Mouse (Mus musculus): ENCODE measurements around the gene Mylk4. TPM values are rescaled to one million over a fixed set of nuclear protein-coding genes. Genes with fewer than 3 reads are reported as not detected.

Gene Mylk4
- polyA plus RNA-seq, 1 experiment from 2014 or later: 0.07 TPM

GRCm38 (mm10) chr13:32667386-32667785 is 116.4 kb downstream of the Mylk4 start:
- H3K27ac ChIP-seq (ENCODE audit: low read length): no peak overlapping the region
- no peak overlapping the region for H3K4me3 ChIP-seq (ENCODE audit: low read depth, low read length)
- H3K36me3 ChIP-seq (ENCODE audit: control insufficient read depth, insufficient read depth, low read length): no peaks in the 10 kb centered on the region
- no peaks in the 10 kb centered on the region for H3K4me1 ChIP-seq (ENCODE audit: control insufficient read depth, insufficient read depth, low read length)
- 56% methylated on average over 4 of the region's 4 CpGs for WGBS
- H3K9ac ChIP-seq (replicated peaks; ENCODE audit: low read depth, low read length): no peak overlapping the region
- no peaks in the 10 kb centered on the region for H3K27me3 ChIP-seq (ENCODE audit: control insufficient read depth, insufficient read depth, low read length)
- no peak for ATAC-seq (ENCODE audit: insufficient number of reproducible peaks, insufficient read depth, low FRiP score, low read depth)
- H3K9me3 ChIP-seq (ENCODE audit: control insufficient read depth, low read depth, low read length): no peaks in the 10 kb centered on the region
- no peak overlapping the region for H3K4me2 ChIP-seq (replicated peaks; ENCODE audit: low read depth, low read length)

- Histone ChIP-seq H3K4me3 (ENCODE audit: low read depth, low read length) (no peak overlapping the region), H3K27me3 (ENCODE audit: control insufficient read depth, insufficient read depth, low read length) (no peaks in the 10 kb centered on the region), H3K27ac (ENCODE audit: low read length) (no peak overlapping the region), H3K36me3 (ENCODE audit: control insufficient read depth, insufficient read depth, low read length) (no peaks in the 10 kb centered on the region), H3K9me3 (ENCODE audit: control insufficient read depth, low read depth, low read length) (no peaks in the 10 kb centered on the region), H3K4me2 (replicated peaks; ENCODE audit: low read depth, low read length) (no peak overlapping the region), H3K4me1 (ENCODE audit: control insufficient read depth, insufficient read depth, low read length) (no peaks in the 10 kb centered on the region), H3K9ac (replicated peaks; ENCODE audit: low read depth, low read length) (no peak overlapping the region)
- 71% methylated on average over 3 of the region's 3 CpGs for WGBS
- ATAC-seq (ENCODE audit: insufficient number of reproducible peaks, insufficient read depth, low FRiP score, low read depth): no peak
Measured at GRCm38 (mm10) chr13:32662041-32662440, 121.7 kb downstream of the Mylk4 start.

DNA sequence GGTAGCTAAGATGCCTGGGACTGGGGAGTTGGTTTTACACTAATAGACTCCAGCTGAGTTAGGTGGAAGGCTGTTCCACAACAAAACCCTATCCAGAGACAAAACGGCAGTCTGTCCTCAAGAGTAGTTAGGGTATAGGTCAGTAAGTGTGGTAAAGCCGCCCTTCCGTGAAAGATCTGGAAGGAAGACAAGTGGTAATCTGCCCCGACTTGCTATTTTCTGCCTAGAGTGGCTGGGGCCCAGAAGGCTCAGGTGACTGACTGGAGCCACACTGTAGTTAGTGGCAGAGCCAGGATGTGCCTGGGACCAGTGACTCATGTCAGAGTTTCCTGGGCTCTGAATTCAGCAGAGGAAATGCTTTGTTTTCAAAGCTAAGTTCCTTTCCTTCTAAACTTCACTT is 123.5 kb downstream of the Mylk4 start:
- no peak overlapping the region for H3K4me2 ChIP-seq (replicated peaks; ENCODE audit: low read depth, low read length)
- WGBS: 61% methylated on average over 4 of the region's 4 CpGs

DNA sequence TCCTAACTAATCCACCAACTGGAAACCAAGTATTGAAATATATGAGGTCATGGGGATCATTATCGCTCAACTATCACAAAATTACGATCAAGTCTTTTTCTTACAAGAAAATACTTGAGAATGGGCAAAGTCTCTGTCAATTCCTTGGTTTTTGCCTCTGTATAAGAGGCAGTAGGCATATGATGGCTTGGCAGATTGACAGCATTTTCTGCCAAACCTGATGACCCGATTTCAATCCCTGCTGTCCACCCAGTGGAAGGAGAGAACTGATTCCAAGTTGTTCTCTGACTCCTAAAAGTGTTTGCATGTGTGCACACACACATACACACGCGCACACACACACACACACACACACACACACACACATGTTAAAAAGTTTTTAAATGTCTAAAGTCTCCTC is 124.5 kb downstream of the Mylk4 start:
- no peak for ATAC-seq (ENCODE audit: insufficient number of reproducible peaks, insufficient read depth, low FRiP score, low read depth)
- 90% methylated on average over 5 of the region's 5 CpGs for WGBS
- Histone ChIP-seq H3K4me3 (ENCODE audit: low read depth, low read length) (no peak overlapping the region), H3K4me1 (ENCODE audit: control insufficient read depth, insufficient read depth, low read length) (no peaks in the 10 kb centered on the region), H3K9ac (replicated peaks; ENCODE audit: low read depth, low read length) (no peak overlapping the region), H3K4me2 (replicated peaks; ENCODE audit: low read depth, low read length) (no peak overlapping the region), H3K27me3 (ENCODE audit: control insufficient read depth, insufficient read depth, low read length) (no peaks in the 10 kb centered on the region), H3K27ac (ENCODE audit: low read length) (no peak overlapping the region), H3K9me3 (ENCODE audit: control insufficient read depth, low read depth, low read length) (no peaks in the 10 kb centered on the region), H3K36me3 (ENCODE audit: control insufficient read depth, insufficient read depth, low read length) (no peaks in the 10 kb centered on the region)

More for the DNA sequence above, 123.5 kb downstream of the Mylk4 start:
- no peak for ATAC-seq (ENCODE audit: insufficient number of reproducible peaks, insufficient read depth, low FRiP score, low read depth)
- Histone ChIP-seq H3K27ac (ENCODE audit: low read length) (no peak overlapping the region), H3K9me3 (ENCODE audit: control insufficient read depth, low read depth, low read length) (no peaks in the 10 kb centered on the region), H3K4me3 (ENCODE audit: low read depth, low read length) (no peak overlapping the region), H3K27me3 (ENCODE audit: control insufficient read depth, insufficient read depth, low read length) (no peaks in the 10 kb centered on the region), H3K36me3 (ENCODE audit: control insufficient read depth, insufficient read depth, low read length) (no peaks in the 10 kb centered on the region), H3K4me1 (ENCODE audit: control insufficient read depth, insufficient read depth, low read length) (no peaks in the 10 kb centered on the region), H3K9ac (replicated peaks; ENCODE audit: low read depth, low read length) (no peak overlapping the region)

GRCm38 (mm10) chr13:32657583-32657982 is 126.2 kb downstream of the Mylk4 start:
- no peaks in the 10 kb centered on the region for H3K36me3 ChIP-seq (ENCODE audit: control insufficient read depth, insufficient read depth, low read length)
- no peak overlapping the region for H3K27ac ChIP-seq (ENCODE audit: low read length)
- 88% methylated on average over 2 of the region's 2 CpGs for WGBS
- H3K4me1 ChIP-seq (ENCODE audit: control insufficient read depth, insufficient read depth, low read length): no peaks in the 10 kb centered on the region
- no peak overlapping the region for H3K4me2 ChIP-seq (replicated peaks; ENCODE audit: low read depth, low read length)
- no peaks in the 10 kb centered on the region for H3K9me3 ChIP-seq (ENCODE audit: control insufficient read depth, low read depth, low read length)
- no peak overlapping the region for H3K4me3 ChIP-seq (ENCODE audit: low read depth, low read length)
- ATAC-seq (ENCODE audit: insufficient number of reproducible peaks, insufficient read depth, low FRiP score, low read depth): no peak
- no peaks in the 10 kb centered on the region for H3K27me3 ChIP-seq (ENCODE audit: control insufficient read depth, insufficient read depth, low read length)
- no peak overlapping the region for H3K9ac ChIP-seq (replicated peaks; ENCODE audit: low read depth, low read length)

Other genes starting within 250 kb of the Mylk4 start
- 15.8 and 17.3 TPM in 2 replicates for gene Wrnip1, start 18.1 kb upstream of the Mylk4 start, polyA plus RNA-seq (2014; fragmentation: Nextera tagmentation; extraction: Ambion mirVana)
- not detected in 2 replicates for gene D930007J09Rik, start 18.9 kb upstream of the Mylk4 start, polyA plus RNA-seq (2014; fragmentation: Nextera tagmentation; extraction: Ambion mirVana)
- gene Serpinb1a, start 67.2 kb upstream of the Mylk4 start, polyA plus RNA-seq (2014; fragmentation: Nextera tagmentation; extraction: Ambion mirVana): 21.2 and 31.1 TPM in 2 replicates
- not detected in 2 replicates for gene Serpinb1c, start 114.3 kb upstream of the Mylk4 start, polyA plus RNA-seq (2014; fragmentation: Nextera tagmentation; extraction: Ambion mirVana)
- gene Serpinb6b, start 181.3 kb upstream of the Mylk4 start, polyA plus RNA-seq (2014; fragmentation: Nextera tagmentation; extraction: Ambion mirVana): 2.6 and 2.8 TPM in 2 replicates
- gene Serpinb9, start 219.3 kb upstream of the Mylk4 start, polyA plus RNA-seq (2014; fragmentation: Nextera tagmentation; extraction: Ambion mirVana): 9.5 and 9.7 TPM in 2 replicates
- gene Serpinb9b, start 243.5 kb upstream of the Mylk4 start, polyA plus RNA-seq (2014; fragmentation: Nextera tagmentation; extraction: Ambion mirVana): not detected in 2 replicates

Measured in stomach, embryonic 14.5 days (tissue).